Mouse (Mus musculus) adrenal gland, adult 2 months (tissue): ENCODE results near the gene Dnajc8. TPM values are rescaled to one million over a fixed set of nuclear protein-coding genes. Genes with fewer than 3 reads are reported as not detected.
A peak's percentile ranks its signal among the peaks of the same experiment; 100 is the strongest.
"Not testable (repeated sequence)": the region's sequence is repeated elsewhere in the genome, so short reads cannot be mapped to it uniquely, and the experiment has no call there.

Experiments used
- DNase-seq: peaks from one replicate; pipeline ENCODE4 v3.0.0; 2021
- polyA plus RNA-seq: library from polyadenylated mRNA; depleted of rRNA; stranded (reverse); fragments of >200 nt; gene quantifications from 2 replicates; pipeline ENCODE4 v1.2.3, GENCODE M21; 2012; rRNA removed
- total RNA-seq, 2 experiments: library from RNA; stranded (reverse); gene quantifications; 2 replicates each; pipeline ENCODE4 v1.2.3; 2021

Gene Dnajc8
- total and polyA plus RNA-seq, 3 experiments, result 11.2 to 112 (median 93.2) TPM

DNA sequence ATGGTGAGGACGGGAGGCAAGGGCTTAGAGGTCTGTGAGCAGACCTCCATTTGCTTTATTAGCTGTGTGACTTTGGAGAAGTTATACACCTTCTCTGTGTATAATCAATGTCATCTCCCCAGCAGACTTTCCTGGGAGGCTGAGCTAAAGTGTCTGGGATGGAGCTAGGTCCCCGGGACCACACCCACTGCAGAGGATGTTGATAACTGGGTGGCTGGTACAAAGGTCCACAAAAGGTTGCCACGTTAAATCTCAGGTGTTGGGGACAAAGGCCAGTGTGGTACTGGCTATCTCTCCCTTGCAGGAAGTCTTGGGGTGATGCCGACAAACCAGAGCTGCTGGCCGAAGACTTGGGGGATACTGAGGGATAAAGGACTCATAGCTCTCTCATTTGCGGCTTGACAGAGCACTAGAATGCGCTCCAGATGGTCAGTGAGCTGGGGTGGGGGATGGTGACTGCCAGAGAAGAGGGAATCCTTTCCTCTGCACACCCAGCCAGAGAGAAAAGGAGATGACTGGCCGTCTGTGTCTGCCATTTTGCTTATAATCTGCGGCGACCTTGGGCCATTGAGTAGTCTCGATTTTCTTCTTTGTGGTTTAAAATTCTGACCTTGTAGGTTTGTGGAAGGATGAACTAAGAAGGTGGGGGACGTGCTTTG lies 29.9 kb downstream of the Dnajc8 start:
- no peak for DNase-seq

DNA sequence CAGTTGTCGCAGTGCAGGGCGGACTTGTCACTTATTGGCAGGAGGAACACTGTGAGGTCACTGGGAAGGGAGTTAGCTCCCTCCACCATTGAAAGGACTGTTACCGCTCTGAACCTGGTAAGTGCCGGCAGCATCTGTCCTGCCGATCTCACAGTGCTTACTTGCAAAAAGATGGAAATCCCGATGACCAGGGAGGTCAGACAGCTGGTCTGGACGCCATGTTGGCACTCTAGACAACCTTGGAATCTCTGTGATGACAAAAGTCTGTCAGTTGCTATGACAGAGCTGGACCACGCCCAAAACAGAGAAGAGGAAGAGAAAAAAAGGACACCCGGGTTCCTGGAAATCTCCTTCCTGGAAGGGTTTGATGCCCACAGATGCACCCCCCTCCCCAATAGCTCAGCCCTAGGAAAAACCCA lies 32.0 kb downstream of the Dnajc8 start:
- peak; percentile 47 for DNase-seq

DNA sequence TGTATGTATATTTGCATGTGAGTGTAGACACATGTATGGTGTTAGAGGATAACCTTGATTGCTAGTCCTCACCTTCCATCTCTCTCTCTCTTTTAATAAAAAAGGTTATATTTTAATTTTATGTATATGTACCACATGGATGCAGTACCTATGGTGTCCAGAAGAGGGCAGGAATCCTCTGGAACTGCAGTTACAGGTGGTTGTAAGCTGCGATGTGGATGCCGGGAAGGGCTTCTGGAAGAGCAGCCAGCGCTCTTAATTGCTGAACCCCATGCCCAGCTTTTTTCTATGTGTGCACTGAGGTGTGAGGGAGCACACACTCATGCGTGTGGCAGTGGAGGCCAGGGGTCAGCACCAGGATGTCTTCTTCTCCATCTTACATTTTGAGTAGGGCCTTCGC lies 33.8 kb downstream of the Dnajc8 start:
- no peak for DNase-seq

DNA sequence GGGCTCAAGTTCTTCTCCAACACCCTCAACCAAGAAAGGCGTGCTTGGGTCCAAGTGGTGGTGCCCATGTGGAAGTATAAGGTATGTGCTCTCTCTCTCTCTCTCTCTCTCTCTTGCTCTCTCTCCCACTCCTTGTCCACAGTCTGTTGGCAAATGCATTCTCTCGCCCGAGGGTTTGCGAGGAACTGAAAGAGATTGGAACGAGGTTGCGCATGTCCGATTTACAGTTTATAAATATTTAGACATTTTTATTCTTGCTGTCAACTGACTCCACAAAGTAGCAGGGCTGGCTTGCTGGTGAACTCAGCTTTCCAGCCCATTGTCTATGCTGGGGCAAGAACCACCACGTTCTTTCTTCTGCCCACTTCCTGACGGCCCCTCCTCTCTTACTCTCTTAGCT lies 35.8 kb downstream of the Dnajc8 start:
- DNase-seq, result no peak

DNA sequence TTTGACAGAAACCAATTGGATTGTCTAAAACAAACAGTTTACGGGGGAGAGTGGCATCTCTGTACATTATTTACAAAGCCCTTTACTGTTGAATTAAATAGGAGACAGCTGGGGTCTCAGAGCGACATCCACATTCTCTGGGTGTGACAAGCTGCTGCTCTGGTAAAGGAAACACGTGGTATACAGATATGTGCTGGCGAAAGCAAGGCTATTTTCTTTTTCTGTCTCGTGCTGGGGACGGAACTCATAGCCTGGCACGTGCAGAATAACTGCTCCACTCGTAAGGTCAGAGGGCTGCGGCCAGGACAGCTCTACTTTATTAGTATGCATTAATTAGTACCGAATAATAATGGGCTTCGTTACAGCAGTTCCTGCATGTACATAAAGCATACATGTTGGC lies 38.0 kb downstream of the Dnajc8 start:
- DNase-seq, result no peak

DNA sequence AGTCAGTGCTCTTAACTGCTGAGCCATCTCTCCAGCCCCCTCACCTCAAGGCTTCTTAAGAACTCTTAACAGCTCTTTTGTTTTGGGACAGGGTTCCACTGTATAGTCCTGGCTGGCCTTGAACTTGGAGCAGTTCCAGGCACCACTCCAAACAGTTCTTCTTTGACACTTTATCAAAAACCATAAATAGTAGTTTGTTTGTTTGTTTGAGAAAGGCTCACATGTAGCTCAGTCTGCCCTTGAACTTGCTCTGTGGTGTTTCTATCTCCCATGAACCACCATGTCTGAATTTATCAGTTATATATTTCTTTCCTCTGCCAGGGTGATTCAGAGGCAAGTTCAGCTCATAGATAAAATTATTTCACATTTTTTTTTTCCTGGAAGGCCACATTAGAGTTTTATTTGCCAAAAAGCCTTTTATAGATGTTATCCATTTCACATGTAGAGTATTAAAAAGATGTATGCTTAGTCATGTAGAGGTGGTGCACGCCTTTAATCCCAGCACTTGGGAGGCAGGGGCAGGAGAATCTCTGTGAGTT lies 39.5 kb downstream of the Dnajc8 start:
- DNase-seq, result no peak

DNA sequence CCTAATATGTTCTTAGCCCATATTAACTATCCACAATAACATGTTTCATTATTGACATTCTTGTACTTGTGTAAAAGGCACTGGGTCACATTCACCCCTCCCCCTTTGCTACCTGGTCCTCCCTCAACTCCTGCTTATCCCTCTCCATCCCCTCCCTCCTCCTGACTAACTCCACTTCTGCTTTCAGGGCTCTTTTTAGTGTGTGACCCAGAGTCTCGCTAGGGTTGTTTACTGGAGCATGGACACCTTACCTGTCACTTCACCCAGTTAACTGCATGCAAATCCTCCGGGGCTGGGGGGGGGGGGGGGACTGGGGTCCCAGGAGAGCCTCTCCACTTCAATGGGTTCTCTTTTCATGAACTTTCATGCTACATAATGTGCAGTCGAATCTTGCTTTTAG lies 48.4 kb downstream of the Dnajc8 start:
- no peak for DNase-seq

DNA sequence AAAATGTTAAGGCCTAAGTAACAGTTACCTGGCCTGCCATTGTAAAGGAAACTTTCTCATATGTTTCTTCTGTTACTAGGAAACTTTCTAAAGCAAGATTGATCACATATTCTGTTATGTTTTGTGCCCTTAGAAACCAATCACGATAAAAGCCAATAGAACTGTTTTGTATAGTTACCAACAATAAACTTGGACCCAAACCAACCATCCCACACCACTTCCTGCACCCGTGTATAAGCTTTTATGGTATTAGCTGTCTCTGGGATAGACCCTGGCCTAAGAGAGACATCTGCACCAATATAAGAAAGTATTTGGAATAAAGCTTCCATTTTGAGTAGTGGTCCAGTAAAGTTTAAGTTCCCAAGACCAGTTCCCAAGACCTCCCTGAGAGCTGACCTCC lies 49.6 kb downstream of the Dnajc8 start:
- no peak for DNase-seq

DNA sequence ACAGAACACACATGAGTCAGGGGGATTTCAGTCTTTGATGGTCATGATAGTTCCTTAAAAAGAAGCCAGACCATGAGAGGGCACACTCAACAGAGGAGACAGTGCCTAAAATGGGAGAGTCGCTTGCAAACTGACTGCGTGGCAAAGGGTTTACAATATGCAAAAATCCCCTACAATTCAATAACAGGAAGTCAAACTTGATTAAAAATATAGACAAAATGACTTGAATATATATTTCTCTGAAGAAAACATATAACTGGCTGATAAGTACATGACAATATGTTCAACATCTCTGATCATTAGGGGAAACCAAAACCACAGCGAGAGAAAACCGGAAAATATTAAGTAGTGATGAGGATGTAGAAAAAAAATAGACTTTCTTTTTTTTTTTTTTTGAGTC lies 50.9 kb downstream of the Dnajc8 start:
- DNase-seq, result no peak

DNA sequence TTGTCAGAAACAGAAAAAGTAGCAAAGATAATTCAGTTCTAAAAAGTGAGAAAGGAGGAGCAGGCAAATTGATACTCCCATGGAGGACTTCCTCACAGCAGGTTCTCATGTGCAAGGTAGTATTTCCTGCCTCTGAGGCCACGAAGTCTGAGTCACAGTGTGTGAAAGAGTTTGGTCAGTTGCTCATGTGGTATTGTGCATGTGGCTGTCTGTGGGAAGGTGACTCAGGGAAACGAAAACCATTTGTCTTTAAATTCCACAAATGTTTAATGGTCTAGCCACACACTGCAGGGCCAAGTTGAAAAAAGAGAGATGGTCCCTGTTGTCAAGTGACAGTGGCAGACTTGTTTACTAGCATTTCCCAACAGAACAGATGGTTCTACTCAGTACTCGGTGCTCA lies 53.2 kb downstream of the Dnajc8 start:
- DNase-seq, result no peak

DNA sequence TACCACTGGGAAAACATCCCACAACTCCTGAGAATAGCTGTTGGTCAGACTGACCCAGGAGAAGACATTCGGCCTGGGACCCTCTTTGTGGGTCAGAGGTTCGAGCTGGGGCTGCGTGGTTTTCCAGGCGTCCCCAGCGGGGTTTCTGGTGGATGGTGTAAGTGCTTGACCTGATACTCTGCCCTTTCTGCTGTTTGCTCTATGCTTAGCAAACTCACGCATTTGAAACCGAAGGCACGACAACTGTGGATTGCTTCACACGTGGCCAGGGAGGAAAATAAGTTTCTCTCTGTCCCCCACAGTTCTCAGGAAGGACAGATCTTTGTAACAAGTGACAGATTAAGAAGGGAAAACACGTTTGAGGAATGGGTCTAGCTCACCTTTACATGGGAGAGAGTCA lies 55.3 kb downstream of the Dnajc8 start:
- DNase-seq, result no peak

DNA sequence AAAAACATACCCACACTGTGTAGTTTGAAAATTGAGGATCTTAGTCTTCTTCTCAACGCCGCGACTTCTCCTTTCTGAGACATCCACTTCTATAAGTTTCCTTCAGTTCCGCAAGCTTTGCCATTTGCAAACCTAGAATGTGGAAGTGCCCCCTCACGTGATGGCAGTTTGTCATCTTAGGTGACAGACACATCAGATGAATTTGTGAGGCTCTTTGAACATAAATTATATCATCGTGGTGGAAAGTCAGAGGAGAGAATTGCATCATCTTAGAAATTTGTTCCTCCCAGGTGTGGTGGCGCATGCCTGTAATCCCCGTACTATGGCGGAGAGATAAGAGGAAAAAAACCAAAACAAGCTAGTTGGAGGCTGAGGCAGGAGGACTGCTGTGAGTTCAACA lies 57.6 kb downstream of the Dnajc8 start:
- DNase-seq, result no peak

DNA sequence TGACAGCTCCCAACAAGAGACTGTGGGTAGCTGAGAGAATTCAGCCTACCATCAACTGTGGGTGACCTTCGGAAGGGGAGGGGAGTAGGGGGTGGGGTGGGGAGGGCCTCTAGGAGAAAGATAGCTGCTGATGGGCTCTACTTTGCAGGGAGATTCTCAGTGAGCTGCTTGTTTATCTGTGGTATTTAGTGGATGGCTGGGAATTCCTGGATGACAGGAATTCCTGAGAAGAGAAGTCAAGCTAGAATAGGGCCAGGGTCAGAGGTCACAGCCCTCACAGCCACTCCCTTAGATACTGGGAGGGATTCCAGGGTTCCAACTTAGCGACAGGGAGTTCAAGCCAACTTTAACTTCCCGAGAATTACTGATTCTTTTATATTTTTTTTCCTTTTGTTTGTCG lies 58.8 kb downstream of the Dnajc8 start:
- no peak for DNase-seq

DNA sequence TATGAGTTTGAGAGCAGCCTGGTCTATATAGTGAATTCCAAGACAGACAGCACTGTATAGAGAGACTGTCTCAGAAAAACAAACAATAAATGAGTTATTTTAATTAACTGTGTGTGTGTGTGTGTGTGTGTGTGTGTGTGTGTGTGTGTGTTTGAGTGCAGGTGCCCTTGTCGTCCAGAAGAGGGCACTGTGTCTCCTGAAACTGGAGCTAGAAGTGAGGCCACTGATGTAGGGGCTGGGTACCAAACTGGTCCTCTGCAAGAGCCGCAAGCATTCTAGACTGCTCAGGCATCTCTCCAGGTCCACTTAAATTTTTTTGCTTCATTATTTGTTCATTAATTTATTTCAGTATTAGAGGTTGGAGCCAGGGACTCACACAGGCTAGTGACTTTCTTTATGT lies 63.5 kb downstream of the Dnajc8 start:
- DNase-seq, result no peak

DNA sequence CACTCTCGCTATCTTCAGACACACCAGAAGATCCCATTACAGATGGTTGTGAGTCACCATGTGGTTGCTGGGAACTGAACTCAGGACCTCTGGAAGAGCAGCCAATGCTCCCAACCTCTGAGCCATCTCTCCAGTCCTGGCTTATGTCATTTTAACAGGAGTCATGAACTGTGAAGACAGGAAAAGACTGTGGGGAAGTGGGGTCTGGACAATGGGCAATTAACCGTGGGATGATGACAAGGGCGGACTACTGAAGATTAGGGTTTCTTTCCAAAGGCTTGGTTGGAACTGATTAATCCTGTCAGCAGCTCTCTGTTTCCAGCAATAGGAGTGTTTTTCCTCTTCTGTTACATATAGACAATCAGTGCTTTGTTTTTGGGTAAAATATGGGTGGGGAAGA lies 64.4 kb downstream of the Dnajc8 start:
- DNase-seq, result no peak

DNA sequence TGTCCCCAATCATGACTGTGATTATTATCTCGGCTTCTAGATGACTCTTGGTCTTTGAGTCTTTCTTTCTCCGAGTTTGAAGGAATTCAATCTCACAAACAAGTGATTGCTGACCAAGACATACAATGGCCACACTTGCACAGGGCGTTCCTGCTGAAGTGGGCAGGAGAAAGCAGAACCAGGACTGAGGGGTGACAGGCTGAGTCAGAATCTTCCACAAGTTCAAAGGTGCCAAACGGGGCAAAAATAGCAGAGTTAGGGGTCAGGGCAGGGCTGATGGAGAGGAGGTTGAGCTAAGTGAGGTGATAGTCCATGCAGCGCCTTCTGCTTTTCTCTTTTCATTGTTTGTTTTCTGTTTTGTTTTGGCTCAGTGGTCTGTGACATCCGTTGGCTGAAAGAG lies 65.1 kb downstream of the Dnajc8 start:
- DNase-seq, result no peak

DNA sequence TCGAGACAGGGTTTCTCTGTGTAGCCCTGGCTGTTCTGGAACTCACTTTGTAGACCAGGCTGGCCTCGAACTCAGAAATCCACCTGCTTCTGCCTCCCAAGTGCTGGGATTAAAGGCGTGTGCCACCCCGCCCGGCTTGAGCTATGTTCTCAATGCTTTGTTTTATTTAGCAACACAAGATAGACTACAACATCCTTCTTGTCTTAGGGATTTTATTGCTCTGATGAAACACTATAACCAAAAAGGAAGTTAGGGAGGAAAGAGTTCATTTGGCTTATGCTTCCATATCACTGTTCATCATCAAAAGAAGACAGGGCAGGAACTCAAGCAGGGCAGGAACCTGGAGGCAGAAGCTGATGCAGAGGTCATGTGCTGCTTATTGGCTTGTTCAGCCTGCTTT lies 65.9 kb downstream of the Dnajc8 start:
- DNase-seq, result not testable (repeated sequence)

Other genes starting within 250 kb of the Dnajc8 start
- 1 to 10 TPM; 1.4 to 3.0 TPM for gene Rab42, start 232.2 kb upstream of the Dnajc8 start, total RNA-seq
- 3.2 and 3.3 TPM in 2 replicates for gene Rab42, start 232.2 kb upstream of the Dnajc8 start, polyA plus RNA-seq
- 10 to 100 TPM; 31.6 to 36.4 TPM for gene Trnau1ap, start 206.0 kb upstream of the Dnajc8 start, total RNA-seq
- gene Trnau1ap, start 206.0 kb upstream of the Dnajc8 start, polyA plus RNA-seq, result 14.9 and 16.5 TPM in 2 replicates
- 10 to 100 TPM; 12.4 to 16.9 TPM for gene Rcc1, start 181.9 kb upstream of the Dnajc8 start, total RNA-seq
- gene Rcc1, start 181.9 kb upstream of the Dnajc8 start, polyA plus RNA-seq, result 4.3 TPM in 2 replicates
- gene Phactr4, start 113.1 kb upstream of the Dnajc8 start, total RNA-seq, result 10 to 100 TPM; 47.0 to 79.3 TPM
- 8.9 and 12.5 TPM in 2 replicates for gene Phactr4, start 113.1 kb upstream of the Dnajc8 start, polyA plus RNA-seq
- gene Med18, start 71.6 kb upstream of the Dnajc8 start, total RNA-seq, result 1 to 10 TPM; 7.1 to 7.9 TPM
- 1.5 and 2.2 TPM in 2 replicates for gene Med18, start 71.6 kb upstream of the Dnajc8 start, polyA plus RNA-seq
- gene Sesn2, start 25.0 kb upstream of the Dnajc8 start, total RNA-seq, result 10 to 100 TPM; 15.6 to 32.1 TPM
- gene Sesn2, start 25.0 kb upstream of the Dnajc8 start, polyA plus RNA-seq, result 16.3 and 20.1 TPM in 2 replicates
- 100 to 1,000 TPM; 369 to 456 TPM for gene Atpif1, start 1.9 kb upstream of the Dnajc8 start, total RNA-seq
- 31.5 and 38.6 TPM in 2 replicates for gene Atpif1, start 1.9 kb upstream of the Dnajc8 start, polyA plus RNA-seq
- 1 to 10 TPM in 1 of 2 experiments, under 1 TPM in 1; 0.98 to 3.2 TPM for gene Ptafr, start 28.5 kb downstream of the Dnajc8 start, total RNA-seq
- gene Ptafr, start 28.5 kb downstream of the Dnajc8 start, polyA plus RNA-seq, result 1.6 and 2.2 TPM in 2 replicates
- 10 to 100 TPM; 26.0 to 43.2 TPM for gene Eya3, start 103.4 kb downstream of the Dnajc8 start, total RNA-seq
- 12.0 and 14.7 TPM in 2 replicates for gene Eya3, start 103.4 kb downstream of the Dnajc8 start, polyA plus RNA-seq
- 1 to 10 TPM; 5.0 to 6.7 TPM for gene Xkr8, start 197.0 kb downstream of the Dnajc8 start, total RNA-seq
- gene Xkr8, start 197.0 kb downstream of the Dnajc8 start, polyA plus RNA-seq, result 7.2 and 10.0 TPM in 2 replicates
- 10 to 100 TPM in 1 of 2 experiments, 1 to 10 TPM in 1; 1.7 to 24.2 TPM for gene Smpdl3b, start 221.7 kb downstream of the Dnajc8 start, total RNA-seq
- gene Smpdl3b, start 221.7 kb downstream of the Dnajc8 start, polyA plus RNA-seq, result 15.5 and 32.0 TPM in 2 replicates
- 1 to 10 TPM; 6.0 to 9.5 TPM for gene Rpa2, start 232.8 kb downstream of the Dnajc8 start, total RNA-seq
- gene Rpa2, start 232.8 kb downstream of the Dnajc8 start, polyA plus RNA-seq, result 6.9 and 12.5 TPM in 2 replicates